ENCODE assay signal across 8 mouse cellular contexts in genomic region chr11:102089088-102089808, GRCm38 (mm10). TPM values are rescaled to one million over a fixed set of nuclear protein-coding genes. Genes with fewer than 3 reads are reported as not detected.
DNase-seq lines count a peak whose midpoint lies in the region; TF ChIP-seq lines count a peak whose summit lies in the region.

No protein-coding gene starts in this region.

- intact Hi-C loops in left cerebral cortex, postnatal 36 days (cut with DNase I): no loop called here

- peak; percentile 51 for DNase-seq in thymus, postnatal 0 days (ENCODE audit: low spot score)
- no peak for DNase-seq in thymus, postnatal 36 days
- peak; percentile 76 to 90 for DNase-seq in cerebellum, postnatal 14 days
- peak; percentile 66 for DNase-seq in frontal cortex, postnatal 14 days (ENCODE audit: low spot score in 2 of 2)
- DNase-seq in induced T-regulatory cell, adult 2 months (ENCODE audit: low read depth): peak; percentile 89
- DNase-seq in left cerebral cortex, postnatal 36 days (ENCODE audit: low spot score in 2 of 2): peak; percentile 64 to 67
- DNase-seq in mesoderm, embryonic 11.5 days (ENCODE audit: low read depth, low spot score): peak; percentile 84

- no peak for TF ChIP-seq POLR2A in small intestine, adult 2 months (IDR thresholded peaks at IDR 0.05; ENCODE audit: low read depth, low read length)

- 1% methylated on average over 20 of the region's 20 CpGs for WGBS in small intestine, adult 2 months

- TF ChIP-seq CTCF in small intestine, adult 2 months (IDR thresholded peaks at IDR 0.05; ENCODE audit: extremely low read depth, insufficient read length, insufficient replicate concordance, low read depth, low read length): peak; percentile 42; the same call in 1 of the 2 replicates

- 0 out of 2 replicates have a peak, but pooled peaks cover 2% of the 10 kb centered on the region for H3K4me1 ChIP-seq in small intestine, adult 2 months (ENCODE audit: control insufficient read depth, insufficient read depth, insufficient read length, low read length)

- H3K27ac ChIP-seq in small intestine, adult 2 months (ENCODE audit: insufficient read depth, low read depth, low read length): no peak overlapping the region

- H3K4me3 ChIP-seq in small intestine, adult 2 months (ENCODE audit: low read depth, low read length): peak overlapping the region; percentile 60

- 0 out of 2 replicates have a peak, but pooled peaks cover 3% of the 10 kb centered on the region for H3K27me3 ChIP-seq in small intestine, adult 2 months (ENCODE audit: control insufficient read depth, insufficient read depth, low read length)

- no peaks in the 10 kb centered on the region for H3K36me3 ChIP-seq in small intestine, adult 2 months (ENCODE audit: control insufficient read depth, insufficient read depth, low read length)

RNA-seq across cellular contexts. Expression of gene Mpp2, which starts 0.9 kb away (rescaled TPM):
- polyA plus RNA-seq in thymus, postnatal 0 days (2015; fragmentation: Nextera tagmentation; extraction: Ambion mirVana): 1.5 and 1.9 TPM in 2 replicates
- total RNA-seq in left cerebral cortex, postnatal 36 days (2021): 100 to 1,000 TPM; 148 to 157 TPM
- polyA plus RNA-seq in small intestine, adult 2 months (2012; rRNA removed): 1.2 and 1.6 TPM in 2 replicates

RNA-seq across cellular contexts. Expression of gene Ppy, which starts 11.9 kb away (rescaled TPM):
- 3.7 and 4.4 TPM in 2 replicates for polyA plus RNA-seq in thymus, postnatal 0 days (2015; fragmentation: Nextera tagmentation; extraction: Ambion mirVana)
- total RNA-seq in left cerebral cortex, postnatal 36 days (2021): not detected
- polyA plus RNA-seq in small intestine, adult 2 months (2012; rRNA removed): 11.5 TPM in 1 of 2 replicates, not detected in the other

RNA-seq across cellular contexts. Expression of gene Pyy, which starts 18.4 kb away (rescaled TPM):
- 10.9 and 12.2 TPM in 2 replicates for polyA plus RNA-seq in thymus, postnatal 0 days (2015; fragmentation: Nextera tagmentation; extraction: Ambion mirVana)
- total RNA-seq in left cerebral cortex, postnatal 36 days (2021): not detected
- polyA plus RNA-seq in small intestine, adult 2 months (2012; rRNA removed): 137 and 596 TPM in 2 replicates

RNA-seq across cellular contexts. Expression of gene Cd300lg, which starts 47.9 kb away (rescaled TPM):
- polyA plus RNA-seq in thymus, postnatal 0 days (2015; fragmentation: Nextera tagmentation; extraction: Ambion mirVana): 7.4 and 8.0 TPM in 2 replicates
- total RNA-seq in left cerebral cortex, postnatal 36 days (2021): under 1 TPM in 1 of 2 experiments, not detected in 1; 0.32 TPM
- 3.8 and 5.4 TPM in 2 replicates for polyA plus RNA-seq in small intestine, adult 2 months (2012; rRNA removed)

RNA-seq across cellular contexts. Expression of gene Nags, which starts 56.1 kb away (rescaled TPM):
- 0.18 TPM in 1 of 2 replicates, not detected in the other for polyA plus RNA-seq in thymus, postnatal 0 days (2015; fragmentation: Nextera tagmentation; extraction: Ambion mirVana)
- not detected for total RNA-seq in left cerebral cortex, postnatal 36 days (2021)
- 44.2 and 87.7 TPM in 2 replicates for polyA plus RNA-seq in small intestine, adult 2 months (2012; rRNA removed)

Comparison
In these comparisons a context has a peak if more than half of its experiments do, and no peak if none do; other contexts are left out.
1. DNase-seq: peak in thymus, postnatal 0 days (single experiment), cerebellum, postnatal 14 days (2 of 2), frontal cortex, postnatal 14 days (2 of 2), induced T-regulatory cell, adult 2 months (single experiment), left cerebral cortex, postnatal 36 days (2 of 2) and mesoderm, embryonic 11.5 days (single experiment); none in thymus, postnatal 36 days (0 of 2).
2. RNA of gene Pyy, which starts 18.4 kb away (polyA plus RNA-seq): 137 to 596 TPM in small intestine, adult 2 months; 10.9 to 12.2 TPM in thymus, postnatal 0 days; every median in the first group is over 10 times any median in the second.